Mouse (Mus musculus): ENCODE data around the gene Mrvi1. TPM values are rescaled to one million over a fixed set of nuclear protein-coding genes. Genes with fewer than 3 reads are reported as not detected.
A peak's percentile ranks its signal among the peaks of the same experiment; 100 is the strongest.

Gene Mrvi1
- total RNA-seq, 1 experiment: 0.27 TPM

- in situ Hi-C loops (cut with MboI; ENCODE audit: low sequenced_read_pairs in 2 of 2, unreplicated experiment in 2 of 2): no loop called here
- Histone ChIP-seq H3K27ac (ENCODE audit: insufficient read depth, low read depth, low read length, poor library complexity, severe bottlenecking) (no peak overlapping the region), H3K9me3 (ENCODE audit: control insufficient read depth, insufficient read depth, low read depth, low read length) (no peaks in the 10 kb centered on the region), H3K4me1 (ENCODE audit: control insufficient read depth in 2 of 2, insufficient read depth in 2 of 2, low read length in 2 of 2, poor library complexity in 1 of 2) (no peaks in the 10 kb centered on the region; a peak in 1 of 4 replicates), H3K4me3 (ENCODE audit: insufficient read depth in 1 of 2, low read depth in 1 of 2, low read length in 2 of 2, poor library complexity in 1 of 2, severe bottlenecking in 1 of 2) (no peak overlapping the region), H3K9ac (ENCODE audit: insufficient read depth, low read depth, low read length, poor library complexity, severe bottlenecking) (no peak overlapping the region), H3K36me3 (ENCODE audit: control insufficient read depth, insufficient read depth, low read length, poor library complexity, severe bottlenecking) (no peaks in the 10 kb centered on the region)
- no peak for DNase-seq (ENCODE audit: low read depth, low spot score)
- TF ChIP-seq HCFC1 (IDR thresholded peaks at IDR 0.05; ENCODE audit: borderline replicate concordance, insufficient read depth, low read length) (no peak), MAFK (IDR thresholded peaks at IDR 0.05; ENCODE audit: insufficient read depth, low read depth, low read length) (no peak), ZC3H11A (IDR thresholded peaks at IDR 0.05; ENCODE audit: borderline replicate concordance, low read depth, low read length) (no peak), ZNF384 (IDR thresholded peaks at IDR 0.05; ENCODE audit: low read depth, low read length) (no peak), CHD2 (IDR thresholded peaks at IDR 0.05; ENCODE audit: low read depth, low read length) (no peak)
Observed at GRCm38 (mm10) chr7:110948579-110948978, 33.7 kb downstream of the Mrvi1 start.

- Histone ChIP-seq H3K9me3 (ENCODE audit: control insufficient read depth, insufficient read depth, low read depth, low read length) (no peaks in the 10 kb centered on the region), H3K4me1 (ENCODE audit: control insufficient read depth in 2 of 2, insufficient read depth in 2 of 2, low read length in 2 of 2, poor library complexity in 1 of 2) (no peaks in the 10 kb centered on the region; a peak in 1 of 4 replicates), H3K27ac (ENCODE audit: insufficient read depth, low read depth, low read length, poor library complexity, severe bottlenecking) (no peak overlapping the region), H3K9ac (ENCODE audit: insufficient read depth, low read depth, low read length, poor library complexity, severe bottlenecking) (no peak overlapping the region), H3K36me3 (ENCODE audit: control insufficient read depth, insufficient read depth, low read length, poor library complexity, severe bottlenecking) (no peaks in the 10 kb centered on the region), H3K4me3 (ENCODE audit: insufficient read depth in 1 of 2, low read depth in 1 of 2, low read length in 2 of 2, poor library complexity in 1 of 2, severe bottlenecking in 1 of 2) (no peak overlapping the region)
- no peak for DNase-seq (ENCODE audit: low read depth, low spot score)
- TF ChIP-seq ZC3H11A (IDR thresholded peaks at IDR 0.05; ENCODE audit: borderline replicate concordance, low read depth, low read length): no peak
- in situ Hi-C loops (cut with MboI; ENCODE audit: low sequenced_read_pairs in 2 of 2, unreplicated experiment in 2 of 2): no loop called here
Observed at GRCm38 (mm10) chr7:110947616-110948015, 34.6 kb downstream of the Mrvi1 start.

GRCm38 (mm10) chr7:110946731-110947130 is 35.5 kb downstream of the Mrvi1 start:
- Histone ChIP-seq H3K4me1 (ENCODE audit: control insufficient read depth in 2 of 2, insufficient read depth in 2 of 2, low read length in 2 of 2, poor library complexity in 1 of 2) (peaks cover 0 to 4% of the 10 kb centered on the region in 2 experiments; a peak in 2 of 4 replicates), H3K9ac (ENCODE audit: insufficient read depth, low read depth, low read length, poor library complexity, severe bottlenecking) (no peak overlapping the region), H3K9me3 (ENCODE audit: control insufficient read depth, insufficient read depth, low read depth, low read length) (no peaks in the 10 kb centered on the region), H3K27ac (ENCODE audit: insufficient read depth, low read depth, low read length, poor library complexity, severe bottlenecking) (no peak overlapping the region), H3K4me3 (ENCODE audit: insufficient read depth in 1 of 2, low read depth in 1 of 2, low read length in 2 of 2, poor library complexity in 1 of 2, severe bottlenecking in 1 of 2) (no peak overlapping the region), H3K36me3 (ENCODE audit: control insufficient read depth, insufficient read depth, low read length, poor library complexity, severe bottlenecking) (no peaks in the 10 kb centered on the region)
- peak; percentile 52 for DNase-seq (ENCODE audit: low read depth, low spot score)
- in situ Hi-C loops (cut with MboI; ENCODE audit: low sequenced_read_pairs in 2 of 2, unreplicated experiment in 2 of 2): no loop called here
- TF ChIP-seq ZC3H11A (IDR thresholded peaks at IDR 0.05; ENCODE audit: borderline replicate concordance, low read depth, low read length) (peak; percentile 41), MAFK (IDR thresholded peaks at IDR 0.05; ENCODE audit: insufficient read depth, low read depth, low read length) (no peak)

- H3K4me3 ChIP-seq (ENCODE audit: insufficient read depth in 1 of 2, low read depth in 1 of 2, low read length in 2 of 2, poor library complexity in 1 of 2, severe bottlenecking in 1 of 2): no peak overlapping the region
- H3K27ac ChIP-seq (ENCODE audit: insufficient read depth, low read depth, low read length, poor library complexity, severe bottlenecking): no peak overlapping the region
- H3K9me3 ChIP-seq (ENCODE audit: control insufficient read depth, insufficient read depth, low read depth, low read length): no peaks in the 10 kb centered on the region
- DNase-seq (ENCODE audit: low read depth, low spot score): no peak
- no peak for TF ChIP-seq HCFC1 (IDR thresholded peaks at IDR 0.05; ENCODE audit: borderline replicate concordance, insufficient read depth, low read length)
- TF ChIP-seq ZNF384 (IDR thresholded peaks at IDR 0.05; ENCODE audit: low read depth, low read length): no peak
- no peak for TF ChIP-seq CHD2 (IDR thresholded peaks at IDR 0.05; ENCODE audit: low read depth, low read length)
- TF ChIP-seq MAFK (IDR thresholded peaks at IDR 0.05; ENCODE audit: insufficient read depth, low read depth, low read length): no peak
- no peak for TF ChIP-seq ZC3H11A (IDR thresholded peaks at IDR 0.05; ENCODE audit: borderline replicate concordance, low read depth, low read length)
- H3K4me1 ChIP-seq (ENCODE audit: control insufficient read depth in 2 of 2, insufficient read depth in 2 of 2, low read length in 2 of 2, poor library complexity in 1 of 2): peaks cover 0 to 10% of the 10 kb centered on the region in 2 experiments; a peak in 3 of 4 replicates
- H3K36me3 ChIP-seq (ENCODE audit: control insufficient read depth, insufficient read depth, low read length, poor library complexity, severe bottlenecking): no peaks in the 10 kb centered on the region
- in situ Hi-C loops (cut with MboI; ENCODE audit: low sequenced_read_pairs in 2 of 2, unreplicated experiment in 2 of 2): no loop called here
- no peak overlapping the region for H3K9ac ChIP-seq (ENCODE audit: insufficient read depth, low read depth, low read length, poor library complexity, severe bottlenecking)
Observed at GRCm38 (mm10) chr7:110944321-110944720, 37.9 kb downstream of the Mrvi1 start.

GRCm38 (mm10) chr7:110941701-110942530 is 40.3 kb downstream of the Mrvi1 start:
- Histone ChIP-seq H3K4me1 (ENCODE audit: control insufficient read depth in 2 of 2, insufficient read depth in 2 of 2, low read length in 2 of 2, poor library complexity in 1 of 2) (peaks cover 0 to 10% of the 10 kb centered on the region in 2 experiments; a peak in 3 of 4 replicates), H3K27ac (ENCODE audit: insufficient read depth, low read depth, low read length, poor library complexity, severe bottlenecking) (peak overlapping the region; percentile 42), H3K36me3 (ENCODE audit: control insufficient read depth, insufficient read depth, low read length, poor library complexity, severe bottlenecking) (no peaks in the 10 kb centered on the region), H3K9me3 (ENCODE audit: control insufficient read depth, insufficient read depth, low read depth, low read length) (no peaks in the 10 kb centered on the region), H3K4me3 (ENCODE audit: insufficient read depth in 1 of 2, low read depth in 1 of 2, low read length in 2 of 2, poor library complexity in 1 of 2, severe bottlenecking in 1 of 2) (no peak overlapping the region), H3K9ac (ENCODE audit: insufficient read depth, low read depth, low read length, poor library complexity, severe bottlenecking) (no peak overlapping the region)
- no peak for TF ChIP-seq ZC3H11A (IDR thresholded peaks at IDR 0.05; ENCODE audit: borderline replicate concordance, low read depth, low read length)
- peak; percentile 91 for TF ChIP-seq MAFK (IDR thresholded peaks at IDR 0.05; ENCODE audit: insufficient read depth, low read depth, low read length)
- no peak for DNase-seq (ENCODE audit: low read depth, low spot score)
- in situ Hi-C loops (cut with MboI; ENCODE audit: low sequenced_read_pairs in 2 of 2, unreplicated experiment in 2 of 2): no loop called here
